Mouse (Mus musculus): Measurements from ENCODE around the gene Fam173b.

GRCm38 (mm10) chr15:31613826-31614453, 12.3 kb downstream of the Fam173b start:
- TF ChIP-seq CTCF (conservative IDR thresholded peaks at IDR 0.05; ENCODE audit: insufficient read depth, insufficient read length, low read depth, low read length) (no peak), POLR2A (IDR thresholded peaks at IDR 0.05; ENCODE audit: low read depth, low read length) (no peak)
